Mouse (Mus musculus) left cerebral cortex, adult 11 months (tissue): ENCODE data around the gene Chsy1.

Experiments
- DNase-seq: peaks from one replicate; pipeline ENCODE4 v3.0.0; 2022; ENCODE audit warnings: low spot score

Chsy1 gene

GRCm38 (mm10) chr7:66109855-66110635 lies 730 bp downstream of the Chsy1 start:
- no peak for DNase-seq

DNA sequence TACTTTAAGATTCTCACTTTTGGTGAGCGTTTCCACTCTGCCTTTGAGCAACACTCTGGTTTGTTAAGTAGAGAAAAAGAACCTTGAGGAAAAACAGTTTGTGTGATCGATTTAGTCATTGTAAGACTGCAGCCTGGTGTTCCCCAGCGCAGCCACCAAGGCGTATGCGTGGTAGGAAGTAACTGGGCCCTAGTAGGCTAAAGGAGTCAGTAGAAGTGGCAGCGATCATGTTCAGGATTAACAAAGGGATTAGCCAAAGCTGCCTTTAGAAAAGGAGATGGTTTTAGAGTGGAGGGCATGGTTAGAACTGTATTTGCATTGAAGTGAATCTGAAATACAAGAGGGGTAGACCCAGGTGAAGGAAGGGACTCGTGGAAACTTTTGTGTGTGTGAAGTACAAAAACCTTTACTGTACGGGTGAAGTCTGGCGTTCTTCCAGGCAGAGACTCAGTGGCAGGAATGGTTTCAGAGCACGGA lies 1.4 kb downstream of the Chsy1 start:
- DNase-seq, result no peak

GRCm38 (mm10) chr7:66111211-66111610 lies 1.9 kb downstream of the Chsy1 start:
- DNase-seq, result no peak

DNA sequence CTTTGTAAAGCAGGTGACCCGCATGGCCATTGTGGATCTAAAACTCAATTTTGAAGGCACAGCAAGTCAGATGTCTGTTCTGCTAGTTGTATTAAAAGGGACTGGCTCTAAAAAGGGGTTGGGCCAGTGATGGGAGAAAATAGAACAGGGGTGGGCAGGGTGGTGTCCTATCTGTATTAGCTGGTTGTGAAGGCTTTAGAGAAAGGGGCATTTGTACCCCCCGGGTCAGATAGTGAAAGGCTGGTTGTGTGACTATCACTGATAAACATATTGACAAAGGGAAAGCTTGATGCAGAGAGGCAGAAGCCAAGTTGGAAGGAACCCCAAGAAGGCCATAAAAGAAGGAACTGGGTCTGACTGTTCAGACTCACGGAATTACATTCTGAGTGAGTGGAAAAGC lies 4.2 kb downstream of the Chsy1 start:
- DNase-seq, result no peak

GRCm38 (mm10) chr7:66115821-66116343 lies 6.6 kb downstream of the Chsy1 start:
- DNase-seq, result no peak

GRCm38 (mm10) chr7:66116906-66117482 lies 7.7 kb downstream of the Chsy1 start:
- no peak for DNase-seq

- DNase-seq, result no peak
These were observed 8.7 kb downstream of the Chsy1 start for GRCm38 (mm10) chr7:66118046-66118445.

- DNase-seq, result no peak
These were observed 9.5 kb downstream of the Chsy1 start for GRCm38 (mm10) chr7:66118796-66119195.

GRCm38 (mm10) chr7:66120139-66120538 lies 10.8 kb downstream of the Chsy1 start:
- DNase-seq, result no peak

DNA sequence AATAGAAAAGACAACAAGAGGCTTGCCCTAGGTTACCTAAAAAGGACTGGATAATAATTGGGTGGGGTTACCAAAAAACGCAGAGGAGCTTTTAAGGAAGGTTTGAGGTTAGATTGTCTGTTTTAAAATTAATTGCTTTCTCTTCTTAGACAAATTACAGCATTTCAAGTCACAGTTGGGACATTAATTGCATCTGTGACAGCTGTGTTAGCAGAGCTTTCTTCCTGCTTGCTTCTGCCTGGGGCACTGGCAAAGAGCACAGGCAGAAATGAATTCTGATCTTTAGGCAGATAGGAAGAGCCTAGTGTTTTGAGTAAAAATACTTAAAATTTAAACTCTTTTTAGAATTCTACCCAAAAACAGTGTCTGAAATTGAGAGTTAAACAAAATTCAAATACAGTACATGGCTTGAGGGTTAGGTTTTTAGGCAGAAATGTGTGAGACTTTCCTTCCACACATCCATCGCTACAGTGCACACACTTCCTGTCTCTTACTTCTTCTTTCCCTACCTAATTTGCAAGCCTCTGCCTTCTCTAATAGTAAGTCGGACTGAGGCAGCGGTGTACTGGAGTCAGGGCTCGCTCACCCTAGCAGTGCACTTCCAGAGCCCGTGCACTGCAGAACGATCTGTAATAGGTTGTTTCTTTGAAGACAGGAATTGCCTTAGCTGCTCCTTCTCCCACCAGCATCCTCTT lies 11.5 kb downstream of the Chsy1 start:
- no peak for DNase-seq

- no peak for DNase-seq
These were observed 15.2 kb downstream of the Chsy1 start for GRCm38 (mm10) chr7:66124551-66124968.

- no peak for DNase-seq
These were observed 16.1 kb downstream of the Chsy1 start for GRCm38 (mm10) chr7:66125368-66125767.

DNA sequence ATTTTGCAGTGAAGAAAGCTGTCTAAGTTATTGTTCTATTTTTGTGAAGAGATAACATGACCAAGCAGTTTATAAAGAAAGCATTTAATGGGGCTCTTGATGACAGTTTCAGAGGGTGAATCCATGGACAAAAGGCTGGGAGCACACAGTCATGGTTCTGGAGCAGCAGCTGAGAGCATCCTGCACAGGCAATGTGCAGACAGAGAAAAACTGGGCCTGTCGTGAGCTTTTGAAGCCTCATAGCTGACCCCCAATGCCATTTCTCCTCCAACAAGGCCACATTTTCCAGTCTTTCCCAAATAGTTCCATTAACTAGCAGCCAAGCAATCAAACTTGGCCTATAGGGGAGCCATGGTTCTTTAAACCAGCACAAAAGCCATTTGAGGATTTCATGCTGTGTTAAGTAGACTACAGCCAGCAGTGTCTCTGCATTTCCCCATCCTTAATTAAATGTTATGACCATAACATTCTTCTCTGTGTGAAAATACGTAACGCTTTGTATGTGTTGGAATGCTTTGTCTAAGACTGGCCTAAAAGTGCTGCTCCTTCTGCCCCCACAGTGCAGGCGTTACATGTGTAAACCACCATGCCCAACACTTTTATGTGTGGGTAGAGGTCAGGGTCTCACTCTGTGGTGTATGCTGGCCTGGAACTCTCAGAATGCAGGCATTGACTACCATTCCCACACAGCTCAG lies 18.8 kb downstream of the Chsy1 start:
- DNase-seq, result no peak

- no peak for DNase-seq
These were observed 19.5 kb downstream of the Chsy1 start for GRCm38 (mm10) chr7:66128857-66129256.

DNA sequence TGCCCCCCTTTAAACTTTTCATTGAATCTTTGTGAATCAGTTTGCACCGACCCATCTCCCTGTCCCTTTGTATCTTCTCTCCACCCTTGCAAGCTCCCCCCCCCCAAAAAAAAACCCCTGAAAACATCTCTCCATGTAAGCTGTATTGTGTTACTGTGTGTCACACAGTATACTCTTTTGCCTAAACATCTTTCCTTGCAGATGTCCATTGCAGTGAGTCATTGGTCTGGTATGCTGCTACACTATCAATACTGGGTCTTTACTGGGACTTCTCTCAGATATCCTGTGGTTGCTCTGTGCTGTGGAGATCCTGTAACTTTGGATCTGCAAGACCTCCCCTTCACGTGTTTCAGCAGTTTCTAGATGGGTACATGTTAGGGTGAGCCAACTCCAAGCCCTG lies 21.0 kb downstream of the Chsy1 start:
- DNase-seq, result no peak

GRCm38 (mm10) chr7:66131776-66132421 lies 22.6 kb downstream of the Chsy1 start:
- DNase-seq, result no peak

DNA sequence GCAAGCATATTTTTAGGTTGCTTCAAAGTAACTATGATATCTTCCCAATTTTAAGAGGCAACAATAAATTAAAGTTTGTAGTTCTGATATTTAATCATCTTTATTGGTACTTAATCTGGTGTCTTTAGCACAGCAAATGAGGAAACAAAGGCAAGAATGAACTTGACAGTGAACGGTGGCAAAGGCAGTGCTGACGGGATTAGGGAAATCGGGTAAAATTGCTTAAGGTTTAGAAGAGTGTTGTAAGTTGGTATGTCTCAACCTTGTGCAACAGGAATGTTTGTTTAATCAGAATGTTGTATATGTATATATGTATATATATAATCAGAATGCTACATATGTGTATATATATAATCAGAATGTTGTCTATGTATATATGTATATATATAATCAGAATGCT lies 24.8 kb downstream of the Chsy1 start:
- DNase-seq, result no peak

DNA sequence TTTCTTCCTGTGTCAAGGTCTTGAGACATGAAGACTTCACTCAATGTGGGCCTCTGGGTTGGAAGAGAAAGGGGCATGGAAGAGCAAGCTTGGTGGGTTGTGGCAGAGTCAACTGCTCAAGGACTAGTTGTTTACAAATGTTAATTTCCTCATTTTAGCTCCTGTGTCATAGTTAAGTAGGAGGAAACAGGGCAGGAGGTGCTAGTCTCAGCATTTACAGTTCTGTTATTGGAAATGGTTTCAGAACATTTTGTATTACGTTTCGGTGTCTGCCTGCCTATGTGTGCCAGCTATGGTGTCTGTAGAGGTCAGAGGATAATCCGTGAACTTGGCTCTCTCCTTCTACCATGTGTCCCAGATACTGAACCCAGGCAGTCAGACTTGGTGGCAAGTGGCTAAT lies 26.3 kb downstream of the Chsy1 start:
- DNase-seq, result no peak

GRCm38 (mm10) chr7:66136187-66136586 lies 26.9 kb downstream of the Chsy1 start:
- no peak for DNase-seq

DNA sequence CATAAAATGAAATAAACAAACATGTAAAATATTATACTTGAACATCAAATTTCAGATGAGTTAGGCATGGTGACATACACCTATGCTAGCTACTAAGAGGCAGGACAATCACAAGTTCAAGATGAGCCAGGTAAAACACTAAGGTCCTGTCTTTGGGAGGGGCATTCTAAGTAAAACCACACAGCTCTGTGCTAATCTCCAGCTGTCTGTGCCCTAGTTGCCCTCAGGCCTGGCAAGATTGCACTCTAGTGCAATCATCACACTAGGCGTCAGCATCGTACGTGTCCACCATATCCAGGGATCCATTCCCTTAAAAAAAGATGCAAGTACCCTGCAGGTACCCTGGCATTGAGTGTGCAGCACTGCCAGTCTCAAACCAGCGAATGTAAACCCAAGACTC lies 28.0 kb downstream of the Chsy1 start:
- DNase-seq, result no peak

GRCm38 (mm10) chr7:66138301-66138700 lies 29.0 kb downstream of the Chsy1 start:
- DNase-seq, result no peak

DNA sequence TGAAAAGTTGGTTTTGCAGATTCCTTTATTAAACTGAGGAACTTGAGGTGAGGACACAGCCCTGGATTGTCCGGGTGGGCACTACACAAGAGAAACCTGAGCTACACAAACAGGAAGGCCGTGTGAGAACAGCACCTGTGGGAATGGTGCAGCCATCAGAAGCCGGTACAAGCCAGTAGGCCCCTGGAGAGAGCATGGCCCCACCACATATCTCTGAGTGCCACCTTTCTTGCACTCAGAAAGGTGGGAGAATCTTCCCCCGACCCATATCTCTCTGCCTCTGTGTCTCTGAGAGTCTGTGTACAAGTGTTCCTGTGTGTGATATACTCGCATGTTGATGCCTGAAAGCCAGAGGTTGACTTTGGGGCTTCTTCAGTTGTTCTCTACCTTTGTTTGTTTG lies 29.6 kb downstream of the Chsy1 start:
- no peak for DNase-seq
